11 mouse cellular contexts compared by ENCODE assay signal in genomic region chr12:87418921-87419320, GRCm38 (mm10). TPM values are rescaled to one million over a fixed set of nuclear protein-coding genes. Genes with fewer than 3 reads are reported as not detected.
A peak's percentile ranks its signal among the peaks of the same experiment; 100 is the strongest.
DNase-seq lines count a peak whose midpoint lies in the region; ATAC-seq and TF ChIP-seq lines count a peak whose summit lies in the region.
"Had no signal": no experiment of that assay in that cellular context is flagged by ENCODE, and none has a peak within 500 bp of the region (broad histone marks: within the 10 kb centered on the region; RNA-seq: fewer than 3 reads in every experiment).

No protein-coding gene starts in this region.

- H3K4me3 ChIP-seq in intestine, embryonic 15.5 days (replicated peaks) = no peak overlapping the region
- no peak overlapping the region for H3K4me3 ChIP-seq in intestine, embryonic 16.5 days (ENCODE audit: low read length)
- H3K4me3 ChIP-seq in hindbrain, embryonic 12.5 days = no peak overlapping the region
- H3K4me3 ChIP-seq in neural tube, embryonic 11.5 days (ENCODE audit: low read depth, low read length) = no peak overlapping the region
- no peak overlapping the region for H3K4me3 ChIP-seq in layer of hippocampus, adult 2 months

- WGBS in intestine, embryonic 15.5 days = 90% methylated on average over 5 of the region's 5 CpGs
- WGBS in intestine, embryonic 16.5 days = 76% methylated on average over 5 of the region's 5 CpGs
- 42% methylated on average over 5 of the region's 5 CpGs for WGBS in hindbrain, embryonic 12.5 days
- 51% methylated on average over 5 of the region's 5 CpGs for WGBS in neural tube, embryonic 11.5 days

- ATAC-seq in intestine, embryonic 15.5 days = 0 out of 2 replicates have a peak, but pooled peaks have one; percentile 22
- ATAC-seq in intestine, embryonic 16.5 days = no peak
- ATAC-seq in hindbrain, embryonic 12.5 days (ENCODE audit: low FRiP score) = peak; percentile 94
- peak; percentile 79 for ATAC-seq in neural tube, embryonic 11.5 days (ENCODE audit: insufficient read depth, low FRiP score, low TSS enrichment)
- no peak for ATAC-seq in erythroblast, adult 5-6 weeks (replicated peaks; ENCODE audit: low FRiP score, poor library complexity, severe bottlenecking)
- ATAC-seq: inflammation-experienced regulatory T-cells, adult 6 months had no signal

- no peaks in the 10 kb centered on the region for H3K4me1 ChIP-seq in intestine, embryonic 15.5 days (replicated peaks)
- no peaks in the 10 kb centered on the region for H3K4me1 ChIP-seq in intestine, embryonic 16.5 days (ENCODE audit: control insufficient read depth, insufficient read depth, low read length)
- H3K4me1 ChIP-seq in hindbrain, embryonic 12.5 days = peaks cover 13% of the 10 kb centered on the region
- H3K4me1 ChIP-seq in neural tube, embryonic 11.5 days (ENCODE audit: control insufficient read depth, insufficient read depth, low read length) = peaks cover 8% of the 10 kb centered on the region; the same call in 1 of the 2 replicates

- no peak overlapping the region for H3K9ac ChIP-seq in intestine, embryonic 15.5 days
- H3K9ac ChIP-seq in intestine, embryonic 16.5 days (ENCODE audit: low read depth, low read length) = no peak overlapping the region
- H3K9ac ChIP-seq in hindbrain, embryonic 12.5 days = no peak overlapping the region
- H3K9ac ChIP-seq in neural tube, embryonic 11.5 days (ENCODE audit: low read length) = no peak overlapping the region

- no peaks in the 10 kb centered on the region for H3K27me3 ChIP-seq in intestine, embryonic 15.5 days (replicated peaks)
- H3K27me3 ChIP-seq in intestine, embryonic 16.5 days (replicated peaks; ENCODE audit: control insufficient read depth, insufficient read depth, low read length) = no peaks in the 10 kb centered on the region
- H3K27me3 ChIP-seq in hindbrain, embryonic 12.5 days = no peaks in the 10 kb centered on the region
- no peaks in the 10 kb centered on the region for H3K27me3 ChIP-seq in neural tube, embryonic 11.5 days (ENCODE audit: control insufficient read depth, insufficient read depth, low read length)

- peak; percentile 46 for DNase-seq in brain, embryonic 18.5 days (ENCODE audit: low read depth, low spot score)
- peak; percentile 68 for DNase-seq in neural tube, embryonic 11.5 days (ENCODE audit: low spot score)
- DNase-seq in thymus, postnatal 10 days (ENCODE audit: low spot score in 2 of 2) = no peak
- DNase-seq in layer of hippocampus, adult 2 months (ENCODE audit: low spot score in 2 of 2) = no peak
- DNase-seq: lung, postnatal 14 days had no signal

- no peaks in the 10 kb centered on the region for H3K9me3 ChIP-seq in intestine, embryonic 15.5 days
- H3K9me3 ChIP-seq in intestine, embryonic 16.5 days (ENCODE audit: control insufficient read depth, low read length) = no peaks in the 10 kb centered on the region
- H3K9me3 ChIP-seq in hindbrain, embryonic 12.5 days (replicated peaks) = no peaks in the 10 kb centered on the region
- no peaks in the 10 kb centered on the region for H3K9me3 ChIP-seq in neural tube, embryonic 11.5 days (ENCODE audit: control insufficient read depth, low read length)

- no peak for TF ChIP-seq CTCF in layer of hippocampus, adult 2 months (conservative IDR thresholded peaks at IDR 0.05)

- no peaks in the 10 kb centered on the region for H3K36me3 ChIP-seq in intestine, embryonic 15.5 days
- H3K36me3 ChIP-seq in intestine, embryonic 16.5 days (ENCODE audit: control insufficient read depth, insufficient read depth, low read length) = peaks cover 5% of the 10 kb centered on the region
- 0 out of 2 replicates have a peak, but pooled peaks cover 3% of the 10 kb centered on the region for H3K36me3 ChIP-seq in hindbrain, embryonic 12.5 days
- no peaks in the 10 kb centered on the region for H3K36me3 ChIP-seq in neural tube, embryonic 11.5 days (ENCODE audit: control insufficient read depth, insufficient read depth, low read length)

- H3K4me2 ChIP-seq in intestine, embryonic 15.5 days (replicated peaks) = no peak overlapping the region
- no peak overlapping the region for H3K4me2 ChIP-seq in intestine, embryonic 16.5 days (ENCODE audit: low read depth, low read length)
- H3K4me2 ChIP-seq in hindbrain, embryonic 12.5 days (replicated peaks) = no peak overlapping the region
- H3K4me2 ChIP-seq in neural tube, embryonic 11.5 days (ENCODE audit: low read depth) = no peak overlapping the region

- H3K27ac ChIP-seq in intestine, embryonic 15.5 days = no peak overlapping the region
- no peak overlapping the region for H3K27ac ChIP-seq in intestine, embryonic 16.5 days (ENCODE audit: low read length)
- H3K27ac ChIP-seq in hindbrain, embryonic 12.5 days = peak overlapping the region; percentile 83
- peak overlapping the region; percentile 62 for H3K27ac ChIP-seq in neural tube, embryonic 11.5 days (ENCODE audit: low read depth, low read length)
- H3K27ac ChIP-seq in layer of hippocampus, adult 2 months = no peak overlapping the region
- H3K27ac ChIP-seq: stomach, postnatal 0 days had no signal

RNA-seq across cellular contexts. Expression of gene Slirp, which starts 24.8 kb away (rescaled TPM):
- 290 and 308 TPM in 2 replicates for polyA plus RNA-seq in intestine, embryonic 15.5 days (2015; fragmentation: Nextera tagmentation; extraction: Ambion mirVana)
- 258 and 261 TPM in 2 replicates for polyA plus RNA-seq in intestine, embryonic 16.5 days (2015; fragmentation: Nextera tagmentation; extraction: Ambion mirVana)
- 241 and 269 TPM in 2 replicates for polyA plus RNA-seq in hindbrain, embryonic 12.5 days (2016; fragmentation: Nextera tagmentation; extraction: Ambion mirVana)
- 287 and 298 TPM in 2 replicates for polyA plus RNA-seq in neural tube, embryonic 11.5 days (2014; fragmentation: Nextera tagmentation; extraction: Ambion mirVana)
- 15.5 and 27.3 TPM in 2 replicates for total RNA-seq in erythroblast, adult 5-6 weeks (2015; ENCODE audit: low replicate concordance)
- 0.85 and 21.6 TPM in 2 replicates for total RNA-seq in erythroblast, adult 5-6 weeks (2017; ENCODE audit: low replicate concordance)
- 100 to 1,000 TPM in 1 of 2 experiments, 10 to 100 TPM in 1; 92.6 to 101 TPM for total RNA-seq in layer of hippocampus, adult 2 months (2021)

RNA-seq across cellular contexts. Expression of gene Alkbh1, which starts 24.9 kb away (rescaled TPM):
- 48.3 and 50.6 TPM in 2 replicates for polyA plus RNA-seq in intestine, embryonic 15.5 days (2015; fragmentation: Nextera tagmentation; extraction: Ambion mirVana)
- polyA plus RNA-seq in intestine, embryonic 16.5 days (2015; fragmentation: Nextera tagmentation; extraction: Ambion mirVana) = 43.9 and 52.0 TPM in 2 replicates
- polyA plus RNA-seq in hindbrain, embryonic 12.5 days (2016; fragmentation: Nextera tagmentation; extraction: Ambion mirVana) = 48.1 and 53.9 TPM in 2 replicates
- 45.6 and 47.0 TPM in 2 replicates for polyA plus RNA-seq in neural tube, embryonic 11.5 days (2014; fragmentation: Nextera tagmentation; extraction: Ambion mirVana)
- total RNA-seq in erythroblast, adult 5-6 weeks (2015; ENCODE audit: low replicate concordance) = 6.1 and 7.5 TPM in 2 replicates
- 9.8 and 15.7 TPM in 2 replicates for total RNA-seq in erythroblast, adult 5-6 weeks (2017; ENCODE audit: low replicate concordance)
- 10 to 100 TPM; 18.1 to 18.6 TPM for total RNA-seq in layer of hippocampus, adult 2 months (2021)

RNA-seq across cellular contexts. Expression of gene Sptlc2, which starts 30.8 kb away (rescaled TPM):
- 115 and 119 TPM in 2 replicates for polyA plus RNA-seq in intestine, embryonic 15.5 days (2015; fragmentation: Nextera tagmentation; extraction: Ambion mirVana)
- polyA plus RNA-seq in intestine, embryonic 16.5 days (2015; fragmentation: Nextera tagmentation; extraction: Ambion mirVana) = 126 and 133 TPM in 2 replicates
- polyA plus RNA-seq in hindbrain, embryonic 12.5 days (2016; fragmentation: Nextera tagmentation; extraction: Ambion mirVana) = 72.2 and 77.7 TPM in 2 replicates
- polyA plus RNA-seq in neural tube, embryonic 11.5 days (2014; fragmentation: Nextera tagmentation; extraction: Ambion mirVana) = 55.5 and 70.0 TPM in 2 replicates
- total RNA-seq in erythroblast, adult 5-6 weeks (2015; ENCODE audit: low replicate concordance) = 43.7 and 57.3 TPM in 2 replicates
- total RNA-seq in erythroblast, adult 5-6 weeks (2017; ENCODE audit: low replicate concordance) = 33.7 and 61.5 TPM in 2 replicates
- 10 to 100 TPM; 26.0 to 33.8 TPM for total RNA-seq in layer of hippocampus, adult 2 months (2021)

RNA-seq across cellular contexts. Expression of gene Snw1, which starts 53.2 kb away (rescaled TPM):
- polyA plus RNA-seq in intestine, embryonic 15.5 days (2015; fragmentation: Nextera tagmentation; extraction: Ambion mirVana) = 108 and 119 TPM in 2 replicates
- 100.0 and 107 TPM in 2 replicates for polyA plus RNA-seq in intestine, embryonic 16.5 days (2015; fragmentation: Nextera tagmentation; extraction: Ambion mirVana)
- 132 and 134 TPM in 2 replicates for polyA plus RNA-seq in hindbrain, embryonic 12.5 days (2016; fragmentation: Nextera tagmentation; extraction: Ambion mirVana)
- polyA plus RNA-seq in neural tube, embryonic 11.5 days (2014; fragmentation: Nextera tagmentation; extraction: Ambion mirVana) = 159 and 164 TPM in 2 replicates
- 12.1 and 13.8 TPM in 2 replicates for total RNA-seq in erythroblast, adult 5-6 weeks (2015; ENCODE audit: low replicate concordance)
- 36.2 and 38.6 TPM in 2 replicates for total RNA-seq in erythroblast, adult 5-6 weeks (2017; ENCODE audit: low replicate concordance)
- total RNA-seq in layer of hippocampus, adult 2 months (2021) = 10 to 100 TPM; 61.3 to 69.2 TPM

Comparison
In these comparisons a context has a peak if more than half of its experiments do, and no peak if none do; other contexts are left out.
1. ATAC-seq: peak in intestine, embryonic 15.5 days (single experiment), hindbrain, embryonic 12.5 days (single experiment) and neural tube, embryonic 11.5 days (single experiment); none in intestine, embryonic 16.5 days (single experiment) and erythroblast, adult 5-6 weeks (single experiment).
2. H3K27ac ChIP-seq: peak in hindbrain, embryonic 12.5 days (single experiment) and neural tube, embryonic 11.5 days (single experiment); none in intestine, embryonic 15.5 days (single experiment), intestine, embryonic 16.5 days (single experiment) and layer of hippocampus, adult 2 months (single experiment).
3. DNase-seq: peak in brain, embryonic 18.5 days (single experiment) and neural tube, embryonic 11.5 days (single experiment); none in thymus, postnatal 10 days (0 of 2) and layer of hippocampus, adult 2 months (0 of 2).